Mouse (Mus musculus): ENCODE measurements at regions not wholly inside any gene's neighbourhood (a gene's known extent, or its start where the extent isn't known, plus 50 kb on each side); places are given as distances from the start of the nearest gene placed in this dataset.

- TF ChIP-seq EP300 (IDR thresholded peaks at IDR 0.05; ENCODE audit: low read depth), result no peak
- no peak for TF ChIP-seq CTCF (IDR thresholded peaks at IDR 0.05; ENCODE audit: low read depth)
Observed at GRCm38 (mm10) chr12:105903072-105903471, 107.0 kb upstream of the Vrk1 start.

Measured in liver, embryonic 14.5 days (tissue).